Mouse (Mus musculus): ENCODE measurements around the gene 2010003K11Rik.

GRCm38 (mm10) chr19:4521426-4522050, 23.2 kb upstream of the 2010003K11Rik start:
- no peak for TF ChIP-seq CTCF (IDR thresholded peaks at IDR 0.05; ENCODE audit: insufficient read depth, low read depth, low read length)
- TF ChIP-seq POLR2A (IDR thresholded peaks at IDR 0.05; ENCODE audit: insufficient read depth, low read depth, low read length) = no peak
